Mouse (Mus musculus) adrenal gland, adult 18-20 months (tissue): ENCODE results near the gene Dtl. TPM values are rescaled to one million over a fixed set of nuclear protein-coding genes. Genes with fewer than 3 reads are reported as not detected.
A peak's percentile ranks its signal among the peaks of the same experiment; 100 is the strongest.

Experiments
- DNase-seq, 2 experiments: peaks; one replicate each; pipeline ENCODE4 v3.0.0; 2021 to 2022; ENCODE audit warnings: low spot score in 2 of 2
- long read RNA-seq, 2 experiments: library from polyadenylated mRNA; stranded (forward); transcript quantifications; one replicate each; pipeline ENCODE4 v2.0.0; 2021
- total RNA-seq, 2 experiments: library from RNA; stranded (reverse); gene quantifications; 1 replicate in 1 of 2; 2 replicates in 1 of 2; pipeline ENCODE4 v1.2.3; 2021

Gene Dtl
- 1 to 10 TPM in 1 of 2 experiments, under 1 TPM in 1; 0.66 to 1.5 TPM for total RNA-seq
- long read RNA-seq, experiment 1, full-length matches to known transcripts, result 4 of 6 reads
- long read RNA-seq, experiment 1, partial matches to known transcripts, result 2 of 6 reads
- long read RNA-seq, experiment 1, other reads (novel, unspliced or antisense), result 0 of 6 reads
- long read RNA-seq, experiment 2, full-length matches to known transcripts, result 1 of 3 reads
- long read RNA-seq, experiment 2, partial matches to known transcripts, result 1 of 3 reads
- long read RNA-seq, experiment 2, other reads (novel, unspliced or antisense), result 1 of 3 reads

- DNase-seq, result peak; percentile 98 to 99
Measured at GRCm38 (mm10) chr1:191575458-191576247, at the start of gene Dtl, which contains the start of gene Ints7. Gene Dtl, minus strand, starts transcription at chr1:191575544. Gene Ints7, plus strand, starts transcription at chr1:191575636.

DNA sequence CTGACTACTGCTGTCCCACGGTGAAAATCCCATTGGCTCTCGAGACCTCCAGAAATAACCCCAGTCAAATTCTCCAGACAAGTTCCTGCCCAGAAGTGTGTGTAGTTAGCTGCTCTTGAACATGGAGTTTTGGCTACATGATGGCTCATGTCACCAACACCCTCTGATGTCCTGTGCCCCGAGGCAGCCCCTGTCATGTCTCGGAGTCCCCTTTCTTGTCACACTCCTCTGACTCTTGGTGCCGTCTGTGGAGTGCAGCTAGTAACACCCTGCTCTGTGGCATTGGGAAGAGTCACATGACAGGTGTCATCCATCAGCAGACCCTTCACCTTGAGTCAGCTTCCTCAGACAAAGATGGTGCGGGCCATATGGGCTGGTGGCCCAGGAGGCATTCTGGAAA, 49.7 kb upstream of the Dtl start:
- DNase-seq, result no peak

GRCm38 (mm10) chr1:191624492-191624891, 49.1 kb upstream of the Dtl start:
- no peak for DNase-seq

- no peak for DNase-seq
Measured at GRCm38 (mm10) chr1:191622801-191623200, 47.5 kb upstream of the Dtl start.

DNA sequence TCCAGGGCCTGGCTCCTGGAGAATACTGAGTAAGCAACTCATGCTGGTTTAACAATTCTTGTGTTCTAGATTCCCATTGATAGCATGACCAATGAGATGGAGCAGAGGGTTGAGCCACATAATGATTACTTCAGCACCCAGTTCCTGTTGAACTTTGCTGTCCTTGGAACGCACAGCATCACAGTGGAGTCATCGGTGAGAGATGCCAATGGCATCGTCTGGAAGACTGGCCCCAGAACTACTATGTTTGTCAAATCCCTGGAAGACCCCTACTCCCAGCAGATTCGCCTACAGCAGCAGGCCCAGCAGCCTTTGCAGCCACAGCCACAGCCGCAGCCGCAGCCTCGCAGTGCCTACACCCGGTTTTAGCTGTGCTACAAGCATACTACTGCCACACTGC, 45.8 kb upstream of the Dtl start:
- DNase-seq, result no peak

GRCm38 (mm10) chr1:191618067-191618766, 42.9 kb upstream of the Dtl start:
- DNase-seq, result no peak

- DNase-seq, result no peak
Measured at GRCm38 (mm10) chr1:191617589-191617988, 42.2 kb upstream of the Dtl start.

- DNase-seq, result no peak
Measured at GRCm38 (mm10) chr1:191616245-191616644, 40.9 kb upstream of the Dtl start.

DNA sequence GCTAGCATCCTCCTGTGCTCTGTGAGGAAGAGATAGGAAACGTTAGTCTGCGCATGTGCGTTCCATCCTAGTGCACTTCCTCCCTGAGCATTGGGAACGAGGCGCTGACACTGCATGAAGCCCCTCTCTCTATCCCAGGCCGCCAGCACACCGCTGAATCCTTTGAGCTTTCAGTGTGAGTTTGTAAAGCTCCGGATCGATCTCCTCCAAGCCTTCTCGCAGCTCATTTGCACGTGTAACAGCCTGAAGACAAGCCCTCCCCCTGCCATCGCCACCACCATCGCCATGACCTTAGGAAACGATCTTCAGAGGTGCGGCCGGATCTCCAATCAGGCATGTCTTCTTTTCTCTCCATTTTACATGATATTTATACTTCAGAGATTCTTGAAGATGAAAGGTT, 37.5 kb upstream of the Dtl start:
- no peak for DNase-seq

DNA sequence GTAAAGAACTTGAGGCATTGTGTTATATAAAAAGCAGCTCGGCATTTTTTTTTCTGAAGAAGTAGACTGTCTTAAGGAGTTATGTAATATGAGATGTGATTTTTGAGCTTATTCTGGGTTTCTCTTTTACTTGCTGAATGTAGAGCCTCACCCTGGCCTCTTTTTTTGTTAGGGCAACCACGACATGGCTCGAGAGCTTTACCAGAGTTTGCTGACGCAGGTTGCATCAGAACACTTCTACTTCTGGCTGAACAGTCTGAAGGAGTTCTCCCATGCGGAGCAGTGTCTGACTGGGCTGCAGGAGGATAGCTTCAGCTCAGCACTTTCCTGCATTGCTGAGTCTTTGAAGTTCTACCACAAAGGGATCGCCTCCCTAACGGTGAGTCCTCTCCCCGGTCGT, 36.3 kb upstream of the Dtl start:
- DNase-seq, result no peak

DNA sequence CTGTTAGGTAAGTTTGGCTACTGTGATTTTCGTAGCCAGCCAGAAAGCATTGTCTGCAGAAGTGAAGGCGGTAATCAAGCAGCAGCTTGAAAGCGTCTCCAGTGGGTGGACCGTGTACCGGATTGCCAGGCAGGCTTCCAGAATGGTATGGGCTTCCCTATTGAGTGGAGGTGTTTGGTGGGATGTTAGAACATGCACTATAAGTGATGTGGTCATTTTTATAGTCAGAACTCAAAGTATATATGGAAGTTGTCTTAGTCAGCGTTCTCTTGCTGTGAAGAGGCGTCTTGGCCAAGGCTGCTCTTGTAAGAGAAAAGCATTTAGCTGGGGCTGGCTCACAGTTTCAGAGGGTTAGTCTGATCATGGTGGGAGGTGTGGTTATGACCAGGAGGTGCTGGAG, 35.0 kb upstream of the Dtl start:
- no peak for DNase-seq

DNA sequence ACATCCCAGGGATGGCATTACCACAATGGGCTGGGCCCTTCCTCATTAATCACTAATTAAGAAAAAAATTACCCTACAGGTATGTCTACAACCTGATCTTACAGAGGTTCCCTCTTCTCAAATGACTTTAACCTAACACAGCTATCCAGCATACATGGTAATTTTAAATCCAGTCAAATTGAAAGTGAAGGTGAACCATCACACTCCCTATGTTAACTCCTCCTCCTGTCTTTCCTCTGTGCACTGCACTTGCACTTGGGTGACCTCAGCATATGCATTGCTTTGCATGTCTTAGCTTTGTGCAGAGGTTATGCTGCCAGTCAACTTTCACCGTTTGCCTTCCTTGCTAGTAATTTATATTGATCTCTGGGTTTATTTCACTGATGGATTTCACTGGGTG, 34.2 kb upstream of the Dtl start:
- no peak for DNase-seq

DNA sequence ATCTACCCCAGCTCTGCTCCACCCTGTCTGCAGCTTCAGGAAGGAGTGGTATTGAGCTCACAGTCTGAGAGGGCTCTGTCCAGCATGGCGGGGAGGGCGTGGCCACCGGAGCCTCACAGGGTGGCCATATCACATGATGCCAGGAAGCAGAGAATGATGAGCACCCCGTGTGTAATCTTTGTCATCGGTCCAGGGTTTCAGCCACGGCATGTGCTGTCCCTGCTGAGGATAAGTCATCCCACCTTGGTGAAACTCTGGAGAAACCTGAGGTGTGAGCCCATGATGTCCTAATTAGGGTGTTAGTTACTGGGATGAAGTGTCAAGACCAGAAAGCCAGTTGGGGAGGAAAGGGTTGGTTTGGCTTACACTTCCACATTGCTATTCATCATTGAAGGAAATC, 33.7 kb upstream of the Dtl start:
- no peak for DNase-seq

DNA sequence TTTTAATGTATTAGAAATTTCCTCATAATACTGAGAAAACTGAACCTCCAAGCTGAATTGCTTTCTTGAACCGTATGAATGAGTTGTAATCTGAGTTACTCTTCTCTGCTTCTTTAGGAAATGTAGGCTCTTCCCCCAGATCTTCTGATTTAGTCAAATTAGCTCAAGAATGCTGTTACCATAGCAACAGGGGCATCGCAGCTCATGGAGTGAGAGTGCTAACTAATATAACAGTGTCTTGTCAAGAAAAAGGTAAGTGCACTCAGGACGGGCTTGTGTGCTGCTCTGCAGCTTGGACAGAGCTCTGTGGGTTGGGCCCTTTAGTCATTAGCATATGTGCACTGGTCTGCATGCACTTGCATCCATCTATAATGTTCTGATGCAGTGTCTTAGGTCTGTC, 29.3 kb upstream of the Dtl start:
- no peak for DNase-seq

DNA sequence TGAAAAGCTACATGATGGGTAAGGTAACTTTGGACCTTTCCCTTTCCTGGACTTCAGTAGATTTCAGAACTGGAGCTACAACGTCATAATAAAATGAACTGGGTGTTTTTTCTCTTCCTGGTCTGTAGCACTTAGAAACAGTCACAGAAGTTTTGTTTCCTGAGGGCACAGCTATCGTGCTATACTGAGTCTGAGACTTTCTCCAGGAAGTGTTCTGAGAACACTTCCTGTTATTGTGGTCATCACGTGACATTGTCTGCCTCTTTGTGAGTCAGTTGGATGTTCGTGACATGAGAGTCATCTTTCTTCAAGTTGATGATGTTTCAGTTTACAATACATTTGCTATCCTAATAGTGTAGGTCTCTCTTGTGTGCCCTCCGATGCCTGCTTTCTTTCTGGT, 23.9 kb upstream of the Dtl start:
- DNase-seq, result no peak

DNA sequence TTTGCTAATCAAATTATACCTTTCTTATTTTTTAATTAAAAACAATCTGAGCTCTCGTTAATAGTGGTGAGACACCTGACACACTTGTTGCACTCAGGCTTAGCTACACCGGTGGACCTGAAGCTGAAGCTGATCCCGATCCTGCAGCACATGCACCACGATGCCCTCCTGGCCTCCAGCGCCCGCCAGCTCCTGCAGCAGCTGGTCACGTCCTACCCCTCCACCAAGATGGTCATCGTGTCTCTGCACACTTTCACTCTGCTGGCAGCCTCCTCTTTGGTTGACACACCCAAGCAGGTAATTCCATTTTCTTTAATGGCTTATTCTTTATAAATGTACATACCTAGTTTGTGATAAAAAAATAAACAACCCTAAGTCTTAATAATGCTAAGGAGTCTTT, 20.7 kb upstream of the Dtl start:
- DNase-seq, result no peak

- no peak for DNase-seq
Measured at GRCm38 (mm10) chr1:191592016-191592720, 16.8 kb upstream of the Dtl start.

DNA sequence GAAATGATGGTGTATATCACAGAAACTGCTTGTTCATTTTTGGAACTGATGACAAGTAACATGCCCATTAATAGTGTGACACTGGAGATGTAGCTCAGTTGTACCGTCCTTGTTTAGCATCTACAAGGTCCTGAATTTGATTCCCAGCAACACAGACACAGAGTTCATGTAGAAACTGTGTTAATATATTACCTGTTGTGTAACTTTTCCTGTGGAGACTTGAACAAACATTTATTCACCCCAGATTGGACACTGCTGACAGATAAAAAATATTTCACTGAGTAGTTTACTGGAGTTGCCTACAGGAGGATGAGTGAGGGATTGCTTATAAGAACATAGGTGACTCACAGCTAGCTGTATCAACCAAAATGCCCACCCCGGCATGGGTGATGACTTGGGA, 13.4 kb upstream of the Dtl start:
- no peak for DNase-seq

DNA sequence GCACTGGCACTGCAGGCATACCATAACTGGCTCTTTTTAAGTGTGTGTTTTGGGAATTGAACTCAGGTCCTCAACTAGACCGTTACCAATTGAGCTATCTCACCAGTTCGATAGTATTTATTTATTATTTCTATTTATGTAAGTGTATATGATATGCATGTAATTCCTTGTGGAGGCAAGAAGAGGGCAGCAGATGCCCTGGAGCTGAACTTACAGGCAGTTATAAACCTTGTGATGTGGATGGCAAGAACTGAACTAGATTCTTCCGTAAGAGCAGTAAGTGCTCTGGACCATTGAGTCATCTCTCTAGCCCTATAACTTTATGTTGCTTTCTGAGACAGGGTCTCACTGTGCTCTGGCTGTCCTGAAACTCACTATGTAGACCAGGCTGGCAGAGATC, 11.7 kb upstream of the Dtl start:
- no peak for DNase-seq

DNA sequence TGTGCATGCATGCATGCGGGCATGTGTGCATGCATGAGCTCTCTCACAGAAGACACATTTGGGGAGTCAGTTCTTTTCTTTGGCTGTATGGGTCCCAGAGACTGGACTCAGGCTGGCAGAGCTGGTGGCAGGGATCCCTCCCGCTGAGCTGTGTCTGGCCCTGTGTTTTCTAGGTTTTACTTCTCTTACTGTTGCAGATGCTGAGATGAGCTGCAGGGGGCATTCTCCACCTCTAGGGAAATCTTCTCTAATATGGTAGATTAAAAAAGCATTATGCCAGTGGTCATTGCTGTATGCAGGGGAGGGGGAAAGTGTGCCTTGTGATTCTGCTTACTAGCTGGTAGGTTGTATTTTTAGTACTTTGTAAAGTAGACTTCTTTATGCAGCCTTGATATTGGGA, 10.4 kb upstream of the Dtl start:
- no peak for DNase-seq

DNA sequence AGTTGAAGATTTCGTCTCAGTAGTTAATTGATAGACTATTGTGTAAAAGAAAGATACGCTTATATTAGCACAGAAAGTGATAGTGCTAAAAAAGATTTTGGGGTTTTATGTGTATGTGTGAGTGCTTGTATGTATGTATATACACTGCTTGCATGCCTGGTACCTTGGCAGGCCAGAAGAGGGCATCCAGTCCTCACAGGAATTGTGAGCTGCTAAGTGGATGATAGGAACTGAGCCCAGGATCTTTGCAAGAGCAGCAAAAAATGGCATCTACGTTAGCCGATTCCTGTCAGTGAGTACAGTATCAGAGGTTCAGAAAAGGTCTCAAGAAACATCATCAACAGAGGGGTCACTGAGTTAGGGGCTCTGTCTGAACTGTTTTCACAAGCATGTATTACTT, 9.1 kb upstream of the Dtl start:
- no peak for DNase-seq

DNA sequence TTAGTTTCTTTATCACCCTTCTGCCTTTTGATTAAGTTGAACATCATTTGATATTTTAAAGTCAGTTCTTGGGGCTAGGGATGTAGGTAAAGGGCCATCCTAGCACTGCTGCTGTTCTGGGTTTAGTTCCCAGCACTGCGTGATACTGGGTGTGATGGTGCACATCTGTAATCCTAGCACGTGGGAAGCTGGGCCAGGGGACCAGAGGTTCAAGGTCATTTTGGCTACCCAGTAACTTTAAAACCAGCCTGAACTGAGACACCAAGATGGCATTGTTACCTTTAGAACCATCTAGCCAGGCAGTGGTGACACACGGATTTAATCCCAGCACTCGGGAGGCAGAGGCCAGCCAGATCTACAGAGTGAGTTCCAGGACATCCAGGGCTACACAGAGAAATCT, 8.5 kb upstream of the Dtl start:
- no peak for DNase-seq
